Mouse (Mus musculus) embryonic stem cell, embryonic (primary cell): ENCODE measurements at regions not wholly inside any gene's neighbourhood (a gene's known extent, or its start where the extent isn't known, plus 50 kb on each side); places are given as distances from the start of the nearest gene placed in this dataset.

Source experiments
- CTCF ChIA-PET, 4 experiments: fragments of 300-600 bp in 2 of 4; fragments of 350-600 bp in 2 of 4; sonication (Branson Sonifier 250); formaldehyde crosslinking; loops; one replicate each; lab custom pipeline; 2022; ENCODE audit warnings: inconsistent platforms in 2 of 4; lab: Charles Lee
- POLR2A ChIA-PET, 4 experiments: fragments of 300-600 bp in 2 of 4; fragments of 350-600 bp in 2 of 4; sonication (Branson Sonifier 250); formaldehyde crosslinking; loops; one replicate each; lab custom pipeline; 2022; ENCODE audit warnings: antibody characterized with exemption in 4 of 4, inconsistent platforms in 1 of 4; lab: Charles Lee

GRCm38 (mm10) chr17:77819698-77820097 is 380.4 kb upstream of the Crim1 start:
- ChIA-PET CTCF (no interaction called here), POLR2A (no interaction called here)

DNA sequence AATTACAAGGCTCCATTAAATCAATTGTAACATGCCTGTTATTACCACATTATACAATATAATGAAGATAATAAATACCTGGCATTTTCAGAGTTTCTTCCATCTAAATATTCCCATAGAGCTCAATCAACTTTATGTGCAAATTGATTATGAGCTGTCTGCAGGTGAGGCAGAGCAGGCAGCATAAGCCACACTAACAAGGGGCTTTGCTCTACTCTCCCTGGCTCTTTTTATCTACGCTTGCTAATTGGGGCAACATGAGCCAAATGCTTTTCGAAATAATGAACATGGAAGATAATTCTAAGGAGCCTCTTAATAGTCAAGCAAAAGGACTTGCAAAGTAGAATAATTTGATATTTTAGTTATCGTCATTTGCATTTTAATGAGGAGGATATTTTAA is 356.1 kb upstream of the Crim1 start:
- ChIA-PET CTCF (no interaction called here), POLR2A (no interaction called here)

- CTCF ChIA-PET, result no interaction called here
- POLR2A ChIA-PET, result no interaction called here
These were observed 325.6 kb upstream of the Crim1 start for GRCm38 (mm10) chr17:77874497-77874896.

- POLR2A ChIA-PET, result no interaction called here
- CTCF ChIA-PET, result no interaction called here
These were observed 323.0 kb upstream of the Crim1 start for GRCm38 (mm10) chr17:77877016-77877415.

DNA sequence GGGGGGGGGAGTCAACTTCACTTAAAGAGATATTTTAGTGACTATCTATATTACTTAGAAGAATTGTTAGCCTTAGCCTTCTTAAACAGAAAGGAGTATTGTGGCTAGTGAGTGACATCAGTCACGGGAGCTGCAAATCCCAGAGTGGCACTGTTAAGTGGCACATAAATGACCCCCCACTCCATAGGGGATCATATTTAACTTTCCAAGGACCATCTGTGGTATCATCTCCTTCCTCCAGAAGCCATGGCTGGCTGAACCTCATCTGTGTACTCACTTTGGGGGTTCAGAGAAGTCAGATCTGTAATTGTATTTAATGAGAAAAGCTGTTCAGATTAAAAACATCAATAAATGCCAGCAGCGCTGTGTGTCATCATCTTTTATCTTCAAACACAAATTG is 314.9 kb upstream of the Crim1 start:
- ChIA-PET POLR2A (no interaction called here), CTCF (no interaction called here)

DNA sequence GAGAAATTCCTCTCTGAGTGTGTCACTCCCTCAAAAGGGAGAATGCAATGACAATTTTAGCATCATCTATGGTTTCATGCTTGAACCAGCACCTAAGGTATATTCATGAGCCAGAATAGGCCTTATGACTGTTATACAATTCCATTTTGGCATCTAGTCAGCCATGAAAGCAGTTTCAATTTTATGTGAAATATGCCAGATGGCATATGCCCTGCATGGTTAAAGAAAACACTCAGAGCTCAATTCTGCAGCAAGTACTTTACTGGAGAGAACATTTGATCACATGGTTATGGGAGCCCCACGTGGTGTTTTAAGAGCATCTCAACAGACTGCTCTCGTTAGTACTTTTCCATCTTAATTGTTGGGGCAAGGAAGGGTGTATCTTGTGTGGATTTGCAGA is 310.9 kb upstream of the Crim1 start:
- POLR2A ChIA-PET, result no interaction called here
- CTCF ChIA-PET, result no interaction called here

- POLR2A ChIA-PET, result no interaction called here
- CTCF ChIA-PET, result no interaction called here
These were observed 295.6 kb upstream of the Crim1 start for GRCm38 (mm10) chr17:77904412-77904811.

- POLR2A ChIA-PET, result no interaction called here
- CTCF ChIA-PET, result no interaction called here
These were observed 286.0 kb upstream of the Crim1 start for GRCm38 (mm10) chr17:77913962-77914450.

GRCm38 (mm10) chr17:77930253-77930652 is 269.8 kb upstream of the Crim1 start:
- ChIA-PET CTCF (no interaction called here), POLR2A (no interaction called here)

DNA sequence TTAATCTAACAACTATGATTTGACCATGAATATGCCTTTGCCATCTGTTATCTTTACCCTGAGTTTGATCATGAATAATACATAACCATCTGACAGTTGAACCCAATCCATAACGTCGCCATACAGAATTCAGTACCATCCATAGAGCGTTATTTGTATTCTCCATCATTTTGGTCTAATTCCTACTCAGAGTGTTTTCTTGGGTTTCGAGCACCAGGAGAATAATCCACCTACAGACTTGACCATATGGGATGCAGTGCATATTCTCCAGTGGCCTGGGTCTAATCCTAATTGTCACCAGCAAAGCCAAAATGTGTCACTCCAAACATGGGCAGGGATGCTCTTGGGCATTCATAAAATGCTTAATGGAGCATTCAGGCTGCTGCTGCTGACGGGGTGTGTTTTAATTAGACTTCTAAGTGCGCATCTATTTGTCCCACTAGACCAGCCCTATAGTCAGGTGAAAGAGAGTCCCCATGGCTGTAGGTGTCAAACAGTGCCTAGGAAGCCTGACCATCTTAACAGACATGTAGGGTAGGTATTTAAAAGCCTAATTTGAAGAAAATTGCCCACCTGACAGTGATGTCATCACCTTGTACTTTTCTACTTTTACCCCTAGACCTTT is 269.0 kb upstream of the Crim1 start:
- ChIA-PET CTCF (no interaction called here), POLR2A (no interaction called here)

DNA sequence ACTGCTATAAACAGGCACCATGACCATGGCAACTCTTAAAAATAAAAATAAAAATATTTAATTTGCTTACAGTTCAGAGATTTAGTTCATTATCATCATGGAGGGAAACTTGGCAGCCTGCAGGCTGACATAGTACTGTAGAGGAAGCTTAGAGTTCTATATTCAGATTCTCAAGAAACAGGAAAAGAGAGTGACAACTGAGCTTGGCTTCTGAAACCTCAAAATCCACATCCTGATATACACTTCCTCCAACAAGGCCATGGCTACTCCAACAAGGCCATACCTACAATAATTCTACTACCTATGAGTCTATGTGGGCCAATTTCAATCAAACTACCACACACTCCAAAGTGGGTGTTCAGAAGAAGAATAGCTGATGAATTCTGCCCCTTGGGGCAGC is 266.9 kb upstream of the Crim1 start:
- ChIA-PET CTCF (no interaction called here), POLR2A (no interaction called here)

GRCm38 (mm10) chr17:77958048-77958447 is 242.0 kb upstream of the Crim1 start:
- CTCF ChIA-PET, result no interaction called here
- POLR2A ChIA-PET, result no interaction called here

DNA sequence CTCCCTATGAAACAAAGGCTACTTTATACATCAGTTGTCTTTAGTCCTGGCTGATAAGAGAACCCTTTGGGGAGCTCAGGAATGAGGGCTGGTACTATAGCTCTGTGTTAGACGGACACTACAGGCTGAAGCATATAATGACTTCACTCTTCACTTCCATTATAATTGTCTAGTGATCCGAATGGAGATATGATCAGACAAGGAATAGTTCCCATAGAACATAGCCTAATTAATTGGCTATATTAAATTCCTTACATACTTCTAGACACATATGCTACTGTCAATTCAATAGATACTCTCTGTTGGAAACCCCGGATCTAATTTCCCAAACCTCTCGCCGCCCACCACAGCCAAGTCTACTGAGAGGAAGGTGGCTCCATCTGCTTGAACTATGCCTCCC is 238.8 kb upstream of the Crim1 start:
- CTCF ChIA-PET, result interaction anchor here in 1 of 4 experiments (0.6 kb wide), 1 partner anchor 161 kb away, joined by 3 read pairs; no protein-coding TSS in a partner anchor

DNA sequence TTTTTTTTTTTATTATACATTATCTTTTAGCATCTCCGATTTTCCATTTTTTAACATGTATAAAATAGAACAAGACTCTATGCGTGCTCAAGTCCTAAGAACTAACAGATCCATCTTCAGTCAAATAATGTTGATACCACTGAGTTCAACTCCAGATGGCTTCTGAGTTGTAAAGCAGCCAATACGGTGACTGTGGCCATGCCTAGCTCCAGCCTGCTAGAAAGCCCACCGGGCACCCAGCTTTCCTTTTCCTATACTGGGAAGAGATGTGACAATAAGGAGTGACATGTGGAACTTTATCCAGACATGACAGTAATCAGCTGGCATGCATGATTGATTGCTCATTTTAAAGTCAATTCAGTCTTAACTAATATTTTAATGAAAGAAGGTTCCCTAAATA is 236.7 kb upstream of the Crim1 start:
- CTCF ChIA-PET, result no interaction called here

More for the DNA sequence above, 238.8 kb upstream of the Crim1 start:
- POLR2A ChIA-PET, result no interaction called here

GRCm38 (mm10) chr17:77968510-77968909 is 231.5 kb upstream of the Crim1 start:
- ChIA-PET CTCF (no interaction called here), POLR2A (no interaction called here)

More for the DNA sequence above, 236.7 kb upstream of the Crim1 start:
- POLR2A ChIA-PET, result no interaction called here

DNA sequence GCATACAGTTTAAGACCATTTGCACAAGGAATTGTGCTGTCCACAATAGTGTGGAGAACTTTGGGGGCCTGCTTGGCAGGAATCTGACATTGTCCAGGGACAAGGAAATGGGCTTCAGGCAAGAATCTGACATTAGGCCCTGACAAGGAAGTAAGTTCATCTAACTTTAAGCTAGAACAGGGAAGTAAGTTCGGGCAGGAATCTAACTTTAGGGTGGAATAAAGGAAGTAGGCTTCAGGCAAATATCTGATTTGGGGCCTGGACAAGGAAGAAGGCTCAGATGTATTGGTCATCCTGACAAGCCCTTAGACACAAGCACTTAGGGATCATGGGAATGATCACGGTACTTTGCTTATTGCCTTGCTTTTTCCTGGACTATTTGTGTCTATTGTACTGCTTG is 230.9 kb upstream of the Crim1 start:
- ChIA-PET CTCF (no interaction called here), POLR2A (no interaction called here)
